Mouse (Mus musculus): ENCODE results near the gene Phykpl. TPM values are rescaled to one million over a fixed set of nuclear protein-coding genes. Genes with fewer than 3 reads are reported as not detected.
"Not testable (repeated sequence)": the region's sequence is repeated elsewhere in the genome, so short reads cannot be mapped to it uniquely, and the experiment has no call there.

Phykpl gene
- polyA plus RNA-seq, 1 experiment from 2014 or later: 18.5 TPM

GRCm38 (mm10) chr11:51622971-51623491 is 38.5 kb downstream of the Phykpl start:
- Histone ChIP-seq H3K4me3 (replicated peaks) (no peak overlapping the region), H3K9me3 (no peaks in the 10 kb centered on the region), H3K4me2 (replicated peaks) (no peak overlapping the region), H3K27ac (no peak overlapping the region), H3K4me1 (replicated peaks) (peaks cover 12% of the 10 kb centered on the region; the same call in 1 of the 2 replicates), H3K27me3 (replicated peaks) (no peaks in the 10 kb centered on the region), H3K9ac (no peak overlapping the region), H3K36me3 (peaks cover 36% of the 10 kb centered on the region)
- ATAC-seq: no peak
- WGBS: 83% methylated on average over 7 of the region's 7 CpGs

GRCm38 (mm10) chr11:51625187-51625820 is 40.7 kb downstream of the Phykpl start:
- H3K36me3 ChIP-seq: peaks cover 37% of the 10 kb centered on the region
- no peak for ATAC-seq
- WGBS: 78% methylated on average over 5 of the region's 5 CpGs

GRCm38 (mm10) chr11:51627425-51627824 is 42.9 kb downstream of the Phykpl start:
- 90% methylated on average over 9 of the region's 9 CpGs for WGBS

More at GRCm38 (mm10) chr11:51625187-51625820, 40.7 kb downstream of the Phykpl start:
- Histone ChIP-seq H3K27ac (no peak overlapping the region), H3K9me3 (no peaks in the 10 kb centered on the region), H3K4me3 (replicated peaks) (no peak overlapping the region), H3K4me2 (replicated peaks) (no peak overlapping the region), H3K27me3 (replicated peaks) (no peaks in the 10 kb centered on the region), H3K4me1 (replicated peaks) (peaks cover 11% of the 10 kb centered on the region; the same call in 1 of the 2 replicates), H3K9ac (no peak overlapping the region)

GRCm38 (mm10) chr11:51627907-51628306 is 43.4 kb downstream of the Phykpl start:
- no peaks in the 10 kb centered on the region for H3K27me3 ChIP-seq (replicated peaks)
- H3K4me1 ChIP-seq (replicated peaks): no peaks in the 10 kb centered on the region
- H3K27ac ChIP-seq: no peak overlapping the region
- peaks cover 31% of the 10 kb centered on the region for H3K36me3 ChIP-seq
- no peak overlapping the region for H3K4me2 ChIP-seq (replicated peaks)
- no peak for ATAC-seq
- WGBS: 82% methylated on average over 8 of the region's 8 CpGs
- H3K9ac ChIP-seq: no peak overlapping the region
- H3K4me3 ChIP-seq (replicated peaks): no peak overlapping the region
- H3K9me3 ChIP-seq: no peaks in the 10 kb centered on the region

More at GRCm38 (mm10) chr11:51627425-51627824, 42.9 kb downstream of the Phykpl start:
- Histone ChIP-seq H3K4me2 (replicated peaks) (no peak overlapping the region), H3K4me1 (replicated peaks) (no peaks in the 10 kb centered on the region), H3K27me3 (replicated peaks) (no peaks in the 10 kb centered on the region), H3K27ac (no peak overlapping the region), H3K9me3 (no peaks in the 10 kb centered on the region), H3K9ac (no peak overlapping the region), H3K36me3 (peaks cover 36% of the 10 kb centered on the region), H3K4me3 (replicated peaks) (no peak overlapping the region)
- ATAC-seq: no peak

- WGBS: 81% methylated on average over 15 of the region's 15 CpGs
- H3K4me3 ChIP-seq (replicated peaks): no peak overlapping the region
- ATAC-seq: no peak
These were observed 45.2 kb downstream of the Phykpl start for GRCm38 (mm10) chr11:51629651-51630314.

GRCm38 (mm10) chr11:51632130-51632753 is 47.7 kb downstream of the Phykpl start:
- no peaks in the 10 kb centered on the region for H3K27me3 ChIP-seq (replicated peaks)
- H3K9me3 ChIP-seq: no peaks in the 10 kb centered on the region
- no peak overlapping the region for H3K27ac ChIP-seq
- peaks cover 4% of the 10 kb centered on the region for H3K4me1 ChIP-seq (replicated peaks)
- no peak for ATAC-seq
- peaks cover 6% of the 10 kb centered on the region; the same call in 1 of the 2 replicates for H3K36me3 ChIP-seq
- H3K4me2 ChIP-seq (replicated peaks): no peak overlapping the region
- H3K9ac ChIP-seq: no peak overlapping the region
- no peak overlapping the region for H3K4me3 ChIP-seq (replicated peaks)
- WGBS: 83% methylated on average over 6 of the region's 6 CpGs

More at GRCm38 (mm10) chr11:51629651-51630314, 45.2 kb downstream of the Phykpl start:
- no peak overlapping the region for H3K27ac ChIP-seq
- H3K9me3 ChIP-seq: no peaks in the 10 kb centered on the region
- H3K9ac ChIP-seq: no peak overlapping the region
- no peaks in the 10 kb centered on the region for H3K27me3 ChIP-seq (replicated peaks)
- H3K4me1 ChIP-seq (replicated peaks): no peaks in the 10 kb centered on the region
- peaks cover 16% of the 10 kb centered on the region; the same call in 1 of the 2 replicates for H3K36me3 ChIP-seq
- no peak overlapping the region for H3K4me2 ChIP-seq (replicated peaks)

- not testable (repeated sequence) for H3K27ac ChIP-seq; H3K27me3 ChIP-seq (replicated peaks); H3K4me2 ChIP-seq (replicated peaks); H3K36me3 ChIP-seq; ATAC-seq; H3K9me3 ChIP-seq; H3K9ac ChIP-seq; H3K4me1 ChIP-seq (replicated peaks); H3K4me3 ChIP-seq (replicated peaks)
- WGBS: 91% methylated on average over 7 of the region's 7 CpGs
These were observed 48.6 kb downstream of the Phykpl start for GRCm38 (mm10) chr11:51633200-51633599.

GRCm38 (mm10) chr11:51633721-51634120 is 49.2 kb downstream of the Phykpl start:
- Histone ChIP-seq H3K4me3 (replicated peaks) (no peak overlapping the region), H3K36me3 (no peaks in the 10 kb centered on the region; the same call in 1 of the 2 replicates), H3K27ac (no peak overlapping the region), H3K27me3 (replicated peaks) (no peaks in the 10 kb centered on the region), H3K4me1 (replicated peaks) (peaks cover 9% of the 10 kb centered on the region), H3K4me2 (replicated peaks) (no peak overlapping the region), H3K9ac (no peak overlapping the region), H3K9me3 (no peaks in the 10 kb centered on the region)
- ATAC-seq: no peak
- 89% methylated on average over 3 of the region's 3 CpGs for WGBS

GRCm38 (mm10) chr11:51635127-51635524 is 50.6 kb downstream of the Phykpl start:
- Histone ChIP-seq H3K4me3 (replicated peaks) (peak overlapping the region; percentile 66), H3K4me2 (replicated peaks) (peak overlapping the region; percentile 76), H3K27ac (peak overlapping the region; percentile 83), H3K27me3 (replicated peaks) (no peaks in the 10 kb centered on the region), H3K4me1 (replicated peaks) (peaks cover 9% of the 10 kb centered on the region), H3K9ac (peak overlapping the region; percentile 76), H3K36me3 (no peaks in the 10 kb centered on the region; the same call in 1 of the 2 replicates), H3K9me3 (no peaks in the 10 kb centered on the region)
- 12% methylated on average over 6 of the region's 6 CpGs for WGBS
- no peak; the same call in 1 of the 2 replicates for ATAC-seq

- under 1% methylated on average over 61 of the region's 61 CpGs for WGBS
- H3K9me3 ChIP-seq: no peaks in the 10 kb centered on the region
- H3K4me1 ChIP-seq (replicated peaks): peaks cover 9% of the 10 kb centered on the region
- peak within 1 kb of the TSS; percentile 76 for H3K9ac ChIP-seq
- ATAC-seq: peak; percentile 91
- peak within 1 kb of the TSS; percentile 76 for H3K4me2 ChIP-seq (replicated peaks)
- H3K4me3 ChIP-seq (replicated peaks): peak within 1 kb of the TSS; percentile 66
- H3K27me3 ChIP-seq (replicated peaks): no peaks in the 10 kb centered on the region
- peak within 1 kb of the TSS; percentile 83 for H3K27ac ChIP-seq
- no peaks in the 10 kb centered on the region for H3K36me3 ChIP-seq
These were observed 51.2 kb downstream of the Phykpl start, which contains the start of gene Rmnd5b for GRCm38 (mm10) chr11:51635525-51636322. Gene Rmnd5b, minus strand, starts transcription at chr11:51635896.

- peak; percentile 46 for ATAC-seq
These were observed 51.7 kb downstream of the Phykpl start for GRCm38 (mm10) chr11:51636323-51636684.

More at GRCm38 (mm10) chr11:51636323-51636684, 51.7 kb downstream of the Phykpl start:
- Histone ChIP-seq H3K27ac (peak overlapping the region; percentile 83), H3K36me3 (no peaks in the 10 kb centered on the region), H3K27me3 (replicated peaks) (no peaks in the 10 kb centered on the region), H3K4me1 (replicated peaks) (peaks cover 9% of the 10 kb centered on the region), H3K4me2 (replicated peaks) (peak overlapping the region; percentile 76), H3K9me3 (no peaks in the 10 kb centered on the region), H3K9ac (peak overlapping the region; percentile 76), H3K4me3 (replicated peaks) (peak overlapping the region; percentile 66)
- 5% methylated on average over 6 of the region's 6 CpGs for WGBS
